Mouse (Mus musculus): ENCODE results near the gene Ifrd1.

DNA sequence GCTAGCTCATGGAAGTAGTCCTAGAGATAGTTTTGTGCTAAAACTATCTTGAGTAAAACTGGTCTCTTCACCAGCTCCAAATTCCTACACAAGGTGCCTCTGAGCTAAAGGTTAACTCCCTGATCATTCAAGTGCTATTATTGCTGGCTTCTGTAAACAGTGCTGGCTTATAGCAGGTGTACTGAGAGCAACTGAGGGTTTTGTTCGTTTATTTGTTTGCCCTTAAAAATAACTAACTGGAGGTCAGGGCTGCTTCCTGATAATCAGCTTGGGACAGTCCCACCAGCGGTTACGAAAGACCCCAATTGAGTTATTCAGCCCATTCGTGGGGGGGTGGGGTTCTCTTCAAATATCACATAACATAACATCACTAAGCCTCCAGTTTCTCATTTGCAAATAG is 920 bp downstream of the Ifrd1 start:
- TF ChIP-seq CTCF (IDR thresholded peaks at IDR 0.05; ENCODE audit: low read depth, low read length) (no peak), TAL1 (conservative IDR thresholded peaks at IDR 0.05; ENCODE audit: low read depth, low read length) (no peak), GATA2 (IDR thresholded peaks at IDR 0.05; ENCODE audit: borderline replicate concordance, low read depth, low read length) (no peak), GATA1 (IDR thresholded peaks at IDR 0.05; ENCODE audit: borderline replicate concordance, low read length) (no peak)

Measured in G1E (cell line).